Mouse (Mus musculus): ENCODE results near the gene Aprt. TPM values are rescaled to one million over a fixed set of nuclear protein-coding genes. Genes with fewer than 3 reads are reported as not detected.
A peak's percentile ranks its signal among the peaks of the same experiment; 100 is the strongest.

The Aprt gene
- 228 and 254 TPM in 2 replicates for total RNA-seq (2014; fragmentation: Nextera tagmentation)
- 55.1 and 106 TPM in 2 replicates for total RNA-seq (2017)

GRCm38 (mm10) chr8:122576648-122577022 is at the start of gene Aprt:
Aprt (minus strand) TSS chr8:122576909.
- ATAC-seq (replicated peaks; ENCODE audit: low FRiP score, low TSS enrichment, poor library complexity, severe bottlenecking) = peak; percentile 92

DNA sequence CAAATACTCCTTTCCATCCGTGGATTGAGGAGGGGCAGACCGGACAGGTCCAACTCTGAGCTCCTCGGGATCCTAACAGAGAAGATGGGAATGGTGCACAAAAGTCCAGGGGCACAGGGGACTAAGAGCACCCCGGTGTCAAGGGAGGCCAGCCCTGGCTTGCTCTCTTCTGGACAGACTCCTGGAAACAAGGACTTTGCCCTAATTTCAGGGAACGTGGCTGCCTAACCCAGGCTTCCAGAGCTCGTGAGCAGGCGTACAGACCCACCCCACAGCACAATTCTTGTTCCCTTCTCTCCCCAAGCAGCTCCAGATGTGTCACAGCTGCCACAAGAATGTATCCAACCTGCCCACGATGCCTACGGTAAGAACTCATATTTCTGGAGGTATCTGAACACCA is 49.1 kb upstream of the Aprt start:
- no peak for ATAC-seq (replicated peaks; ENCODE audit: low FRiP score, low TSS enrichment, poor library complexity, severe bottlenecking)

GRCm38 (mm10) chr8:122624653-122625052 is 47.9 kb upstream of the Aprt start:
- no peak for ATAC-seq (replicated peaks; ENCODE audit: low FRiP score, low TSS enrichment, poor library complexity, severe bottlenecking)

DNA sequence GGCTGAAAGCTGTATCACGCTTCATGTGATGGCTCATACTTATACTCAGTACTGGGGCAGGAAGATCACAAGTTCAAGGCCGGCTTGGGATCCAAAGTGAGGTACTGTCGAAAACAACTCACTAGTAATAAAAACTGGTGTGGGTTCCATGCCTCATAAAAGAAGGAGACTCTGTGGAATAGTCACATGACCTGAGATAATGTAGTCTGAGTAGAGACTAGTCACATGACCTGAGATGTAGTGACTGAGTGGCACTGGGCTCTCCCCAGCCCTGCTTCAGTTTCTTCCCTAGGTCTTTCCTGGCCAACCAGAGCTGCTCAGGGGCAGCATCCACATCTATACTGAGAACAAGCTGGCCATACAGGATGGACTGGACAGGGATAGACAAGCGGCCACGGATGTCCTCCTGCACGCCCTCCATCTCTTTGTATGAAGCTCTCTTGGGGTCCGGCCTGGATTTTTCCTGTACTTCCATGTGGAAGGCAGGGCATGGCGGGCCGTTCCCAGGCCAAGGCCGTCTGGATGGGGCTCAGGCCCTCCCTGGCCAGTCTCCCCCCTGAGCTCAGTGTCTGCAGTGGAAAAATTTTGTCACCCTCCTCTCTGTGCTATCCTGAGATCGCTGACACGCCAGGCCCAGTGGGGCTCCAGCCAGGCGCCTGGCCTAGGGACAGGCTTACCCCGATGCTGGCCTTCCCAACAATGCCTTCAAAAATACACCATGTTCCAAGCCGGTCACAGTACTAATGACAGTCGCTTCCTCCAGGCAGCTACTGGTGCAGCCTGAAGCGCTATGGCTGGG is 47.3 kb upstream of the Aprt start:
- ATAC-seq (replicated peaks; ENCODE audit: low FRiP score, low TSS enrichment, poor library complexity, severe bottlenecking) = no peak

- ATAC-seq (replicated peaks; ENCODE audit: low FRiP score, low TSS enrichment, poor library complexity, severe bottlenecking) = no peak
Measured at GRCm38 (mm10) chr8:122622727-122623126, 46.0 kb upstream of the Aprt start, which contains the start of gene Pabpn1l. Pabpn1l (minus strand) TSS chr8:122622739.

GRCm38 (mm10) chr8:122620446-122620845 is 43.7 kb upstream of the Aprt start:
- no peak for ATAC-seq (replicated peaks; ENCODE audit: low FRiP score, low TSS enrichment, poor library complexity, severe bottlenecking)

- ATAC-seq (replicated peaks; ENCODE audit: low FRiP score, low TSS enrichment, poor library complexity, severe bottlenecking) = peak; percentile 86
Measured at GRCm38 (mm10) chr8:122618660-122619378, 42.1 kb upstream of the Aprt start.

DNA sequence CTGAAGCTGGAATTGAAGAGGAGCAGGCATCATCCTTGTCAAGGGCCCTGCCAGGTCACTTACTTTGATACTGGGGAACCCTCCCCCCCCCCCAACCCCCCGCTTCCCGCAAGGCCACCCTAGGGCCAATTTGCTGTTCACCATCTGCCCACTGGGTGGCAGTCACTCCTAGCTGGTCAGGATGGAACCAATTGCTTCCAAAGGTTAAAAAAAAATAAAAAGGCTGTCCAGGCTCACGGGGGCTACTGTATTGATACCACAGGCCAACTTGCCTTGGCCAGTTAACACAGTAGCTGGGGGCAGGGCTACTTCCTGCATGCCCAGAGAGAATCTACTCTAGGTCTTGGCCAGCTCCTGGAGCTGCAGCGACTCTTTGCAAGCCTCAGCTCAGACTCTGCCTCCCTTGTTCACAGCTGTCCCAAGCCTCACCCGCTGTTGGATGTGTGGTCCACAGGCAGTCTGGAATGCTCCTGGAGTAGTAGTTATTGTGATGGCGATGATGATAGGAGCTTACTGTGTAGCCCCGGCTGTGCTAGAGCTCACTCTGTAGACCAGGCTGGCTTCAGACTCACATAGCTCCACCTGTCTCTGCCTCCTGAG is 41.3 kb upstream of the Aprt start:
- 0 out of 2 replicates have a peak, but pooled peaks have one; percentile 40 for ATAC-seq (replicated peaks; ENCODE audit: low FRiP score, low TSS enrichment, poor library complexity, severe bottlenecking)

- no peak for ATAC-seq (replicated peaks; ENCODE audit: low FRiP score, low TSS enrichment, poor library complexity, severe bottlenecking)
Measured at GRCm38 (mm10) chr8:122616181-122616905, 39.6 kb upstream of the Aprt start.

DNA sequence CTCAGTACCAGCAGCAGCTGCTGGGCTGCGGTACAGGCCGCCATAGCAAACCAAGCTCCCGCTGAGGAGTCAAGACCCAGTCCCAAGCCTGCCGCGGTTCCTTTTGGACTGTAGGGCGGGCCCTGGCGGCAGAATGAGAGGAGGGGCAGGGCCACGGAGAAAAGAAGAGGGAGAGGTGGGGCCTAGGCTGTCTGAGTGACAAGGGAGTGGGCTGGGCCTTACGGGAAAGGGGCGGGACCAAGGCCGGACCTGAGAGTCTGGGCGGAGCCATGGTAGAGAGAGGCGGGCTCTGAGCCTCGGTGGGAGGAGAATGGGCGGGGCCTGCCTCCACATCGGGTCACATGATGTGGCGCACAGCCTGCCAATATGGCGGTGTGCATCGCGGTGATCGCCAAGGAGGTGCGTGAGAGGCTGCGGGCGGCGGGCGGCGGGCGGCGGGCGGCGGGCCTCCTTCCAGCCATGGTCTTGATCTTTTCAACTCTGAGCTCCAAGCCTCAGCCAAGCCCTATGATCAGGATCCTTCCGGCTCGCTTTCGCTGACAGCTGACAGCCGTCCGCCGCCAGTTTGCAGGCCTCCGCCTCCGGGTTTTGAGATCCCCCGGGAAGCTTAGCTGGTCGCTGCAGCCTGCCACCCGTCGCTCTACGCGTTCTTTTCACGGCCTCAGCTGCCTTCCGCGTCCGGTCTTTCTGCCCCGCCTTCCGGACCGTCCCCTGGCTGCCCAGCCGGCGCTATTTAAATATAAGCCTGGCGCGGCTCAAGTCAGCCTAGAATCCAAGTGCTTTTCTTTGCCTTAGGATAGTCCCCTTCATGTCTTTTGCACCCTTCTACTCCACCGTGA is 34.8 kb upstream of the Aprt start, which contains the start of the genes Galns and Trappc2l:
Gene Galns (minus strand): TSS at position 169 of the 839 bp plus-strand sequence.
Gene Trappc2l (plus strand): TSS at position 346 of the 839 bp plus-strand sequence.
- ATAC-seq (replicated peaks; ENCODE audit: low FRiP score, low TSS enrichment, poor library complexity, severe bottlenecking) = peak; percentile 97

- ATAC-seq (replicated peaks; ENCODE audit: low FRiP score, low TSS enrichment, poor library complexity, severe bottlenecking) = peak; percentile 41
Measured at GRCm38 (mm10) chr8:122610612-122611277, 34.0 kb upstream of the Aprt start.

GRCm38 (mm10) chr8:122610209-122610608 is 33.5 kb upstream of the Aprt start:
- no peak for ATAC-seq (replicated peaks; ENCODE audit: low FRiP score, low TSS enrichment, poor library complexity, severe bottlenecking)

DNA sequence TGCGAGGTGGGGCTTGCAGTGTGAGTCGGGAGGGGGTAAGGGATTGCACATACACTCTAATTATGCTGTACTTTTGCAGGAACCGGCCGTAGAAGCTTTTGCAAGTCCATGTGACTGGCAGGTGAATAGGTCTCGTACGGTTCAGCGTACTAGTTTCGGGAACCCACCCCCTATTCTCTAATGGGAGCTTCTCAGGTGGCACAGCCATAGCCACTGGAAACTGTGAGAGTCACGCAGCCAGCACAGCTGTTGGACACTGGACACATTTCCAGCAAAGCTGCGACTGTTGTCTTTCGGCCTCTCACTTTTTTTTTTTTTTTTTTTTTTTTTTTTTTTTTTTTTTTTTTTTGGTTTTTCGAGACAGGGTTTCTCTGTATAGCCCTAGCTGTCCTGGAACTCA is 30.1 kb upstream of the Aprt start:
- ATAC-seq (replicated peaks; ENCODE audit: low FRiP score, low TSS enrichment, poor library complexity, severe bottlenecking) = no peak

DNA sequence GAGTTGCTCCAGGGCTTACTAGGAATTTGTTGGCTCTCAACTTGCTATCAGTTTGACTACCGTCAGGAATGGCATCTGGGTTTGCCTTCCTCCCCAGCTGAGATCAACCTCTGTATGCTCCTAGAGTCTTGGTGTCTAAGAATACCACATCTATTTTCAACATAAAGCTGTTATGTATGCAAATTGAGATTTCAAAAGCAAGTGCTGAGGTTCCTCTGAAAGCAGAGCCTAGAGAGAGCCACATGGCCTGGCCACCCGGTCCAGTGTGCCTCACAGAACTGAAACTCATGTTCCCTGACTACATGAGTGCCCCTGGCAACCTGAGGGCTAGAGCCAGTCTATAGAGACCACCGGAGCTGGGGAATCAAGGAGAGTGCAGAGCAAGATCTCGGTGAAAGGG is 28.7 kb upstream of the Aprt start:
- ATAC-seq (replicated peaks; ENCODE audit: low FRiP score, low TSS enrichment, poor library complexity, severe bottlenecking) = no peak

- ATAC-seq (replicated peaks; ENCODE audit: low FRiP score, low TSS enrichment, poor library complexity, severe bottlenecking) = no peak
Measured at GRCm38 (mm10) chr8:122604640-122605039, 27.9 kb upstream of the Aprt start.

GRCm38 (mm10) chr8:122600666-122601065 is 24.0 kb upstream of the Aprt start:
- no peak for ATAC-seq (replicated peaks; ENCODE audit: low FRiP score, low TSS enrichment, poor library complexity, severe bottlenecking)

DNA sequence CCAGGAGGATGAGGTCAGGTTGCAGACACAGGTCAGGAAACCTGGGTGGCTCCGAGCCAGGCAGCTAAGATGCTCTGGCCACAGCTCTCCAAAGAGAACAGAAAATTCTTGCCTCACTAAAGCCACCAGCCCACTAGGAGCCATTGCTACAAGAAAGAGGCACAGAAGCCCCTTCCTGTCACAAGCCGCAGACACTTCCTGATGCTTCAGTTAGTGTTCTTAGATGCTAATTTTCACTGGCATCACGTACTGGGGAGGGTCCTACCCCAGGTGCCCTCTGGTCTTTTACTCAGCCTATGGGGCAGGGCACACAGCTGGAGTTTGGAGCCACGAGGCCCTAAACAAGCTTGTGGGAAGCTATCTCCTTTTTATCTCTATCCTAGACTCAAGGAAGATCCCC is 19.3 kb upstream of the Aprt start:
- ATAC-seq (replicated peaks; ENCODE audit: low FRiP score, low TSS enrichment, poor library complexity, severe bottlenecking) = no peak

Data from megakaryocyte-erythroid progenitor cell, adult 5-6 weeks (primary cell).